Mouse (Mus musculus): Measurements from ENCODE around the gene Cdh23. TPM values are rescaled to one million over a fixed set of nuclear protein-coding genes. Genes with fewer than 3 reads are reported as not detected.

Gene Cdh23
- polyA plus RNA-seq, 1 experiment from 2014 or later = 0.35 TPM

DNA sequence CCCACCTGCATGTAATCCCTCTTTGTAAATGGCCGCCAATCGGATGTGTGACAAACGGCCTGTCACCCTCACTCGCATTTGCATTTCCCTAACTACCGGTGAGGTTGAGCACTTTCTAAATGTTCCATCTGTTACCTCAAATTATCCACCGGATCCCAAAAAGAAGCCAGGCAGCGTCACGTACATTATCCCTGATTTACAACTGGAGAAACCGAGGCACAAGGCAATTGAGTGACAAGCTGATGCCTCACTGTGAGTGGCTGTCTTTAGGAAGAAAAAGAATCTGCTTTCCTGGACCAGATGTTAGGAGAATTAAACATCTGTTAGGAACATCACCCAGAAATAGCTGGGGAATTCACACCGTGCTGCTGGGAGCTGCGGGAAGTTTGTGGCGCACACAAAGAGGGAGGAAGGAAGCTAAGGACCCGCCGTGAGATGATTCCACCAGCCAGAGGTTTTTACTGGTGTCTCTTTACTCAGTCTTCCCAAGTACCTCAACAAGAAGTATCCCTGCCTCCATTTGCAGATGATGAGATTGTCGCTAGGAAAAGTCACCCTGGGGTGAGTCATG lies 36.8 kb downstream of the Cdh23 start:
- no peak for ATAC-seq
- Histone ChIP-seq H3K9me3 (ENCODE audit: low read length) (no peaks in the 10 kb centered on the region), H3K27me3 (replicated peaks; ENCODE audit: insufficient read depth, low read length) (no peaks in the 10 kb centered on the region), H3K4me3 (ENCODE audit: low read depth, low read length) (no peak overlapping the region), H3K4me2 (replicated peaks; ENCODE audit: low read depth, low read length) (no peak overlapping the region), H3K27ac (ENCODE audit: low read length) (no peak overlapping the region), H3K9ac (replicated peaks; ENCODE audit: low read depth) (no peak overlapping the region), H3K36me3 (ENCODE audit: insufficient read depth, low read length) (no peaks in the 10 kb centered on the region), H3K4me1 (ENCODE audit: insufficient read depth, low read depth, low read length) (no peaks in the 10 kb centered on the region)
- no peak for DNase-seq (ENCODE audit: low spot score)
- WGBS = 50% methylated on average over 15 of the region's 15 CpGs
- no peak for TF ChIP-seq EP300 (IDR thresholded peaks at IDR 0.05)
- no peak for TF ChIP-seq CTCF (IDR thresholded peaks at IDR 0.05)

DNA sequence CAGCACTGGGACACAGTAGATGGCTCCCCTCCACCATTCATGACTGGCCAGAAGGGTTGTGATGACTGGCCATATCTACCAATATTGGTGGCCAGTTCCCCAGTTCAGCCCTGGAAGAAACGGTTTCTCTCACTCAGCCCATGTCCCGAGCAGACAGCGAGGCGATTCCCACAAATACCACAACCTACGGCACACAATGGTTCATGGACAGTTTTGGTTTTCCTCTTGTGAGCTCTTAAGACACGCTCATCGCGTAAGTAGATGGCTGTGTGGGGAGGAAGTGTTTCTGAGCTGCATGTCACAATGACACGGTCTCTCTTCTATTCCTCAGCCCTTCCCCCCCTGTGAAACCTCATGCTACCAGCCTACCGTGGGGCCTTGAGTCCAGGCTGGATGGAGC lies 38.1 kb downstream of the Cdh23 start:
- Histone ChIP-seq H3K4me1 (ENCODE audit: insufficient read depth, low read depth, low read length) (no peaks in the 10 kb centered on the region), H3K9me3 (ENCODE audit: low read length) (no peaks in the 10 kb centered on the region), H3K4me3 (ENCODE audit: low read depth, low read length) (no peak overlapping the region), H3K4me2 (replicated peaks; ENCODE audit: low read depth, low read length) (no peak overlapping the region), H3K9ac (replicated peaks; ENCODE audit: low read depth) (no peak overlapping the region), H3K36me3 (ENCODE audit: insufficient read depth, low read length) (no peaks in the 10 kb centered on the region), H3K27me3 (replicated peaks; ENCODE audit: insufficient read depth, low read length) (no peaks in the 10 kb centered on the region), H3K27ac (ENCODE audit: low read length) (no peak overlapping the region)
- DNase-seq (ENCODE audit: low spot score) (no peak), ATAC-seq (no peak)
- TF ChIP-seq CTCF (IDR thresholded peaks at IDR 0.05) (no peak), EP300 (IDR thresholded peaks at IDR 0.05) (no peak)
- 73% methylated on average over 10 of the region's 10 CpGs for WGBS

DNA sequence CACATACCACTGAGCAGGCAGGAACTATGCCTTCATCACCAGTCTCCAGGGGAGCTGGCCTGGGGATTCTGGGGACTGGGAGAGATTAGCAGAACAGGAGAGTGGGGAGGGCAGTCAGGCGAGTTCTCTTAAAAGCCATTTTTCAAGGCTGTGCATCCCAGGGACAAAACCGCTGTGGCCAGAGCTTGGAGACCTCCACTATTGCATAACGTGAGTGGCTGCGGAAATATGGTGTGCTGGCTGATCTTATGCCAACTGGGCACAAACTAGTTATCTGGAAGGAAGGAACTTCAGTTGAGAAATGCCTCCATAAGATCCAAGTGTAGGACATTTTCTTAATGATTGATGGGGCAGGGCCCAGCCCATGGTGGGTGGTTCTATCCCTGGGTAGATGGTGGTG lies 42.6 kb downstream of the Cdh23 start:
- TF ChIP-seq EP300 (IDR thresholded peaks at IDR 0.05) = no peak
- TF ChIP-seq CTCF (IDR thresholded peaks at IDR 0.05) = no peak
- Histone ChIP-seq H3K9me3 (ENCODE audit: low read length) (no peaks in the 10 kb centered on the region), H3K27me3 (replicated peaks; ENCODE audit: insufficient read depth, low read length) (no peaks in the 10 kb centered on the region), H3K36me3 (ENCODE audit: insufficient read depth, low read length) (no peaks in the 10 kb centered on the region), H3K27ac (ENCODE audit: low read length) (no peak overlapping the region), H3K4me2 (replicated peaks; ENCODE audit: low read depth, low read length) (no peak overlapping the region), H3K4me1 (ENCODE audit: insufficient read depth, low read depth, low read length) (no peaks in the 10 kb centered on the region), H3K4me3 (ENCODE audit: low read depth, low read length) (no peak overlapping the region), H3K9ac (replicated peaks; ENCODE audit: low read depth) (no peak overlapping the region)
- 57% methylated on average over 4 of the region's 4 CpGs for WGBS
- ATAC-seq = no peak
- no peak for DNase-seq (ENCODE audit: low spot score)

DNA sequence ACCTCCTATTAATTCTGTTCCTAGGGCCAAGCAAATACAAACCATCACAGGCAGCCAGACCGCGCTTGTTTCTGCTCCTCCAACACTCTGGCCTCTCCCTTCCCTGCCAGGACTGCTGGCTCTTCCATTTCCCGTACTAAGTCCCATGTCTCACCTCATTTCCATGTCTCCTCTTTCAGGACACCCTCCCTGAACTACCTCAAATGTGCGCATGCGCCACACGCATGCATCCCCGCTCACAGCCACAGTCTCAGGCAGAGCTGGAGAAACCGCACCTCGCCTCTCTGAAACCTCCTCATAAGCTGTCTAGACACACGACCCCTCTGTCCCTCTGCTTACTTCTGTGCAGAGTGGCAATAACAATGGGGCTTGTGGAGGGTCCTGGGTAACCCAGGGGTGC lies 43.2 kb downstream of the Cdh23 start:
- no peak for TF ChIP-seq EP300 (IDR thresholded peaks at IDR 0.05)
- TF ChIP-seq CTCF (IDR thresholded peaks at IDR 0.05) = no peak
- H3K9me3 ChIP-seq (ENCODE audit: low read length) = no peaks in the 10 kb centered on the region
- no peak overlapping the region for H3K4me2 ChIP-seq (replicated peaks; ENCODE audit: low read depth, low read length)
- 85% methylated on average over 10 of the region's 10 CpGs for WGBS
- DNase-seq (ENCODE audit: low spot score) = no peak
- H3K27ac ChIP-seq (ENCODE audit: low read length) = no peak overlapping the region
- H3K4me1 ChIP-seq (ENCODE audit: insufficient read depth, low read depth, low read length) = no peaks in the 10 kb centered on the region
- no peak for ATAC-seq
- H3K36me3 ChIP-seq (ENCODE audit: insufficient read depth, low read length) = no peaks in the 10 kb centered on the region
- no peak overlapping the region for H3K9ac ChIP-seq (replicated peaks; ENCODE audit: low read depth)
- no peaks in the 10 kb centered on the region for H3K27me3 ChIP-seq (replicated peaks; ENCODE audit: insufficient read depth, low read length)
- no peak overlapping the region for H3K4me3 ChIP-seq (ENCODE audit: low read depth, low read length)

DNA sequence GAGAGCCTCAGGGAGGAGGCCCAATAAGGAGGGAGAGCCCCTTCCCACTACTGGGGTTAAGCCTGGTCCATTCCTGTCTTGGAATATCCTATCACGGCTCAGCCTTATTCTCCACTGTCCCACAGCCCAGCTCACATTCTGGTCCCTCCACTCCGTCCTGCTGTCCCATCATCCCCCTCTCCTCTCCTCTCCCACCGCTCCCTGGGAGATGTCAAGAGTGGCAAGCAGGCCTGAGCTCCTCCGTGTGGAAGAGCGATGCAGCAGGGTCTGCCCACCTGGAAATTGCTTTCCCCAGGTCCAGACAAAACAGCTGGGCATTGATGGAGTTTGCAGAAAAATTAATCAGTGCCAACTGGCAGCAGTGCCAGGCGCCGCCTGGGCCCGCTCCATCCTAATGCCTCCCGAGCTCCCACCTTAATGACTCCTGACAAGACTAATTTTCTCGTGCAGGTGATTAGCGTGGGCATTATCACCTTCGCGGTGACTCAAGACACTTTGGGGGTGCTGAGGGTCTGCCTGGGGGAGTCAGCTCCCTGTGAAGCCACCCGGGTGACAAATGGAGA lies 52.1 kb downstream of the Cdh23 start:
- DNase-seq (ENCODE audit: low spot score) (no peak), ATAC-seq (no peak)
- no peak overlapping the region for H3K27ac ChIP-seq (ENCODE audit: low read length)
- WGBS = 67% methylated on average over 14 of the region's 14 CpGs
- no peak overlapping the region for H3K4me2 ChIP-seq (replicated peaks; ENCODE audit: low read depth, low read length)
- H3K4me1 ChIP-seq (ENCODE audit: insufficient read depth, low read depth, low read length) = no peaks in the 10 kb centered on the region
- no peak for TF ChIP-seq CTCF (IDR thresholded peaks at IDR 0.05)
- TF ChIP-seq EP300 (IDR thresholded peaks at IDR 0.05) = no peak
- H3K9me3 ChIP-seq (ENCODE audit: low read length) = no peaks in the 10 kb centered on the region
- H3K36me3 ChIP-seq (ENCODE audit: insufficient read depth, low read length) = no peaks in the 10 kb centered on the region
- no peaks in the 10 kb centered on the region for H3K27me3 ChIP-seq (replicated peaks; ENCODE audit: insufficient read depth, low read length)
- no peak overlapping the region for H3K4me3 ChIP-seq (ENCODE audit: low read depth, low read length)
- H3K9ac ChIP-seq (replicated peaks; ENCODE audit: low read depth) = no peak overlapping the region

DNA sequence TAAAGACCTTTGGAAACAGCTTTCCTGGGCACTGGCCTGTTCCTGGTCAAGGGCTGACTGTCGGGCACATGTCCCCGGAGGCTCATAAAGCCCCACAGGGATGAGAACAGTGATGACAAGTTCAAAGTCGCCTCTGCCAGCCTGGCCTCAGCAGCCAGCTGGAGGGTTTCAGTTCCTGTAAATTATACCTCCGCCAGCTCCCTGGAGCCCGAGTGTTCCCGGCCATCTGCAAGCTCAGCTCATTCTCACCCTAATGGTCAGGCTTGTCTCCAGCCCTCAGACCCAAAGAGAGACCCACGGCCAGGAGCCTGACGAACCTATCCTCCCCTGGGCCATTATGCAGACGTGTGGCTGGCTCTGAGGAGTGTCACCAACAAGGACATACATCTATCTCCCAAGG lies 57.0 kb downstream of the Cdh23 start:
- TF ChIP-seq CTCF (IDR thresholded peaks at IDR 0.05) (no peak), EP300 (IDR thresholded peaks at IDR 0.05) (no peak)
- Histone ChIP-seq H3K27ac (ENCODE audit: low read length) (no peak overlapping the region), H3K36me3 (ENCODE audit: insufficient read depth, low read length) (no peaks in the 10 kb centered on the region), H3K9ac (replicated peaks; ENCODE audit: low read depth) (no peak overlapping the region), H3K27me3 (replicated peaks; ENCODE audit: insufficient read depth, low read length) (no peaks in the 10 kb centered on the region), H3K4me2 (replicated peaks; ENCODE audit: low read depth, low read length) (no peak overlapping the region), H3K4me1 (ENCODE audit: insufficient read depth, low read depth, low read length) (no peaks in the 10 kb centered on the region), H3K4me3 (ENCODE audit: low read depth, low read length) (no peak overlapping the region), H3K9me3 (ENCODE audit: low read length) (no peaks in the 10 kb centered on the region)
- WGBS = 57% methylated on average over 9 of the region's 9 CpGs
- DNase-seq (ENCODE audit: low spot score) (no peak), ATAC-seq (no peak)

Data from lung, postnatal 0 days (tissue).